Mouse (Mus musculus) brain, embryonic 14.5 days (tissue): Measurements from ENCODE around the gene Irf4.

ENCODE experiments used
- CTCF ChIP-seq: fragments of 200-500 bp; IDR thresholded peaks from 2 replicates; pipeline ENCODE4 v1.5.1; 2012; ENCODE audit warnings: inconsistent platforms, mild to moderate bottlenecking, moderate library complexity, borderline replicate concordance; ENCODE audit not compliant: insufficient read depth, insufficient read length; ENCODE audit errors: extremely low read depth
- POLR2A ChIP-seq: fragments of 200-500 bp; IDR thresholded peaks from 2 replicates; pipeline ENCODE4 v1.6.1; 2012; ENCODE audit warnings: mild to moderate bottlenecking, inconsistent platforms, borderline replicate concordance; ENCODE audit not compliant: poor library complexity, insufficient read depth, insufficient read length, severe bottlenecking; ENCODE audit errors: extremely low read depth

DNA sequence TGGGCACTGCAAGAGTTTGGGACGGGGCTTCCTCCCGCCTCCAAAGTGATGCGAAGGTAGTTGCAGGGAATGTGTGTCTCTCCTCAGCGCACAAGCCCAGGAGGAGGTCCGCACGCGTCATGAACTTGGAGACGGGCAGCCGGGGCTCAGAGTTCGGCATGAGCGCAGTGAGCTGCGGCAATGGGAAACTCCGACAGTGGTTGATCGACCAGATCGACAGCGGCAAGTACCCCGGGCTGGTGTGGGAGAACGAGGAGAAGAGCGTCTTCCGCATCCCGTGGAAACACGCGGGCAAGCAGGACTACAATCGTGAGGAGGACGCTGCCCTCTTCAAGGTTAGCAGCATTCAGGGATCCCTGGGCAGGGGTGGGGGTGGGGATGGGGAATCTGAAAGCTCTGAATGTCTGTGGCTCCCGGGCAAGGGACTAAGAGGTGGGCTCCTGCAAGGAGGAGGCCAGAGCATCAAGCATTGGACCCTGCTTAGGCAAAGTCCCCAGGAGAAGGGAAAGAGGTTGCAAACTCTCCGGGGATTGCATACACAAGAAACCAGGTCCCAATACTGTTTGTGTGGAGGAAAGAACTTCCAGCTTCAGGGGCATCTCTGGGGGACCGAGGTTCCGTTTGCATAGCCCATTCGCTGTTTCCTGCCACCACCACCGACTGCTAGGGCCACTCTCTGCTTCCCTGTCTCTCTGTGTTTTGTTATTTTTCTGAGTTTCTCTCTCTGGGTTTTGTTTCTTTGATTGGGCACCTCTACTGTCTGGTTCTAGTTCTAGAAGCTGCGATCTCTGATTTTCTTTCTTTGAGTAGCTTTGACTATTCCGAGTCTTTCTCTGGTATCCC lies 1.7 kb downstream of the Irf4 start:
- TF ChIP-seq CTCF (no peak), POLR2A (no peak)
